Mouse (Mus musculus): ENCODE data around the gene Etv3. TPM values are rescaled to one million over a fixed set of nuclear protein-coding genes. Genes with fewer than 3 reads are reported as not detected.
A peak's percentile ranks its signal among the peaks of the same experiment; 100 is the strongest.

Etv3 gene
- polyA plus RNA-seq, 1 experiment from 2014 or later, result 11.5 TPM

- 40% methylated on average over 8 of the region's 8 CpGs for WGBS
- no peak overlapping the region for H3K4me2 ChIP-seq (ENCODE audit: low read depth, low read length)
- no peak overlapping the region for H3K9ac ChIP-seq (ENCODE audit: low read length)
- no peak for ATAC-seq (replicated peaks; ENCODE audit: extremely low read depth, insufficient read depth, low FRiP score)
- H3K36me3 ChIP-seq (ENCODE audit: control insufficient read depth, insufficient read depth), result no peaks in the 10 kb centered on the region
- no peaks in the 10 kb centered on the region for H3K9me3 ChIP-seq (replicated peaks; ENCODE audit: control insufficient read depth, low read length)
- no peaks in the 10 kb centered on the region for H3K4me1 ChIP-seq (ENCODE audit: control insufficient read depth, insufficient read depth, low read length)
- H3K4me3 ChIP-seq (ENCODE audit: low read length), result no peak overlapping the region
- H3K27ac ChIP-seq (ENCODE audit: low read length), result no peak overlapping the region
- 0 out of 2 replicates have a peak, but pooled peaks cover 3% of the 10 kb centered on the region for H3K27me3 ChIP-seq (ENCODE audit: control insufficient read depth, insufficient read depth, low read length)
Measured at GRCm38 (mm10) chr3:87501151-87501550, 24.1 kb upstream of the Etv3 start.

GRCm38 (mm10) chr3:87502771-87503170, 22.4 kb upstream of the Etv3 start:
- H3K4me1 ChIP-seq (ENCODE audit: control insufficient read depth, insufficient read depth, low read length), result no peaks in the 10 kb centered on the region
- no peak for ATAC-seq (replicated peaks; ENCODE audit: extremely low read depth, insufficient read depth, low FRiP score)
- H3K9ac ChIP-seq (ENCODE audit: low read length), result no peak overlapping the region
- no peaks in the 10 kb centered on the region for H3K9me3 ChIP-seq (replicated peaks; ENCODE audit: control insufficient read depth, low read length)
- H3K36me3 ChIP-seq (ENCODE audit: control insufficient read depth, insufficient read depth), result no peaks in the 10 kb centered on the region
- H3K4me2 ChIP-seq (ENCODE audit: low read depth, low read length), result no peak overlapping the region
- 0 out of 2 replicates have a peak, but pooled peaks cover 3% of the 10 kb centered on the region for H3K27me3 ChIP-seq (ENCODE audit: control insufficient read depth, insufficient read depth, low read length)
- H3K4me3 ChIP-seq (ENCODE audit: low read length), result no peak overlapping the region
- no peak overlapping the region for H3K27ac ChIP-seq (ENCODE audit: low read length)
- WGBS, result 87% methylated on average over 6 of the region's 6 CpGs

DNA sequence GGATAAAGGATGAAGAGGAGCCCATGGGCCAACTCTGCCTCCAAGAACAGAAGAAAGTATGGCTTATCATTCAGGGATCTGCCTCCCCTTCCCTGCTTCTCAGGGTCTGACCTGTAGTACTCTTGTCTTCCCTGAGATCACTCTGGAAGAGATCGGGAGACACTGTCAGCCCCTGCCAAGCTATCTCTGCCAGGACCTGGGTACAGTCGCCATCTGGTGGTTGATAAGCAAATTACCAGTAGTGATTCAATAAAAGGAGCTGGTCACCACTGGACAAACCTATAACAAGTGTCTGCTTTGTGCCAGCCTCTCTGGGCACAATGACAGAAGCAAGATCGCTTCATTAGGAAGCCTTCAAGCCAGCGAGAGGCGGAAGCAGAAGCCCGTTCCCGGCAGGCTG, 20.9 kb upstream of the Etv3 start:
- Histone ChIP-seq H3K27ac (ENCODE audit: low read length) (no peak overlapping the region), H3K4me2 (ENCODE audit: low read depth, low read length) (no peak overlapping the region), H3K27me3 (ENCODE audit: control insufficient read depth, insufficient read depth, low read length) (0 out of 2 replicates have a peak, but pooled peaks cover 3% of the 10 kb centered on the region), H3K9ac (ENCODE audit: low read length) (no peak overlapping the region), H3K9me3 (replicated peaks; ENCODE audit: control insufficient read depth, low read length) (no peaks in the 10 kb centered on the region), H3K4me3 (ENCODE audit: low read length) (no peak overlapping the region), H3K4me1 (ENCODE audit: control insufficient read depth, insufficient read depth, low read length) (peaks cover 10% of the 10 kb centered on the region), H3K36me3 (ENCODE audit: control insufficient read depth, insufficient read depth) (no peaks in the 10 kb centered on the region)
- no peak for ATAC-seq (replicated peaks; ENCODE audit: extremely low read depth, insufficient read depth, low FRiP score)
- 25% methylated on average over 7 of the region's 7 CpGs for WGBS

DNA sequence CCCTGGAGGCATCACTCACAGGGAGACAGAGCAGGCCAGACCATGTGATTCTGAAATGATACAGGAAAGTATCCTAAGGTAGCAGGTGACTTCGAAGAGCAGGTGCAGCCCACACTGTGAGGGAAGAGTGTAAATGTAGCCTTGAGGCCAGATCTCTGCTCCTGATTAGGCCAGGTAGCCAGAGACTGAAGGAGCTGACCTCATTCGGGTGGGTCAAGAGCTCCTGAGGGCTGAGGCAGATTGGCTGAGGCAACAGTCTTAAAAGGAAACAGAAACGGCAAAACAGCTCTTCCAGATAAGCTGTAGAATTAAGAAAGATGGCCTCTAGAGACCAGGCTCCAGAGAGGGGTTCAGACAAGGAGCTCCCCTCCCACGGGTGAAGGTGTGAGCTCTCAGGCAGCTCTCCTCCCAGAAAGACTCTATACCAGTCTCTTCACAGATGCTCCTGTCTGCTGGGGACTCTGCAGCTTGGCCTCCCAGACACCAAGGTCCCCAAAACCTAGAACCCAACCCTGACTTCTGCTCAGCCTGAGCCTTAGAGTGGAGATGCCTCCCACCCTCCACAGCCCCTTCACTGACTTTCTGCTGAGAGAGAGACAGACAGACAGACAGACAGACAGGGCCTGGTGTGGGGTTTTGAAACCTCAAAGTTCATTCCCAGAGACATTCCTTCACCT, 20.3 kb upstream of the Etv3 start:
- peaks cover 4% of the 10 kb centered on the region; the same call in 1 of the 2 replicates for H3K27me3 ChIP-seq (ENCODE audit: control insufficient read depth, insufficient read depth, low read length)
- no peaks in the 10 kb centered on the region for H3K36me3 ChIP-seq (ENCODE audit: control insufficient read depth, insufficient read depth)
- H3K4me3 ChIP-seq (ENCODE audit: low read length), result no peak overlapping the region
- WGBS, result 43% methylated on average over 4 of the region's 4 CpGs
- peaks cover 14% of the 10 kb centered on the region for H3K4me1 ChIP-seq (ENCODE audit: control insufficient read depth, insufficient read depth, low read length)
- H3K4me2 ChIP-seq (ENCODE audit: low read depth, low read length), result no peak overlapping the region
- no peak overlapping the region for H3K9ac ChIP-seq (ENCODE audit: low read length)
- no peaks in the 10 kb centered on the region for H3K9me3 ChIP-seq (replicated peaks; ENCODE audit: control insufficient read depth, low read length)
- no peak for ATAC-seq (replicated peaks; ENCODE audit: extremely low read depth, insufficient read depth, low FRiP score)
- H3K27ac ChIP-seq (ENCODE audit: low read length), result no peak overlapping the region

GRCm38 (mm10) chr3:87506456-87507416, 18.5 kb upstream of the Etv3 start:
- Histone ChIP-seq H3K9me3 (replicated peaks; ENCODE audit: control insufficient read depth, low read length) (no peaks in the 10 kb centered on the region), H3K27me3 (ENCODE audit: control insufficient read depth, insufficient read depth, low read length) (peaks cover 7% of the 10 kb centered on the region; the same call in 1 of the 2 replicates), H3K27ac (ENCODE audit: low read length) (no peak overlapping the region), H3K4me3 (ENCODE audit: low read length) (no peak overlapping the region), H3K9ac (ENCODE audit: low read length) (no peak overlapping the region), H3K4me2 (ENCODE audit: low read depth, low read length) (no peak overlapping the region), H3K36me3 (ENCODE audit: control insufficient read depth, insufficient read depth) (no peaks in the 10 kb centered on the region), H3K4me1 (ENCODE audit: control insufficient read depth, insufficient read depth, low read length) (peaks cover 14% of the 10 kb centered on the region)
- no peak for ATAC-seq (replicated peaks; ENCODE audit: extremely low read depth, insufficient read depth, low FRiP score)
- WGBS, result 61% methylated on average over 12 of the region's 12 CpGs

DNA sequence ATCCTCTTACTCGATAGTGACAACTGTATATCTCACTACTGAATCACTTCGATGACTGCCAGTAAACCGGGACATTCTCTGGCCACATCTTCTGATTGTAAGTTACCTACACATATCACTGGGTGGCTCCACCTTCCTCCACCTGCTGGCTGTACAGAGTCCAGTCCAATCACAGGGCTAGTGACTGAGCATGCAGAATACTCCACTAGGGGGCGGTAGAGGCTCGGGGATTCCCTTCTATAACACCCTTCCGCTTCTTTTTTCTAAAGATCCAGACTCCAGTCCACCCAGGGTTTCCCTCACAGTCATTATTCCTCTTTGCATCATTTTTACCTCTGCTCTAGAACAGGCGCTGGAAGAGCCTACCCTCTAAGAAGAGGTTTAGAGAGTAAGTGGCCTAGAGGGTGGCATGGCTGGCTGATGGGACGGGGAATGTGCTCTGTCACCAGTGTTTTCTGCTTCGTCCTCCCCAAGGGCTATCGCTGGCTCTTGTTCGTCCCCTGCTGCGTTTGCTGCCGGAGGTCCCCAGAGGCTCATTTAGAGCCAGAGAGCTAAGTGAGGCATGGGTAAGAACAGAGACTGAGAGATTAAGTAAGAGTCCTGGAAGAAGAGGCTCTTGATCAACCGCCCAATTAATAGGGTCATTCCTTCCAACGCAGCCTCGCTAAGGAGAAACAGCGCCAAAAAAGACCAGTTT, 16.9 kb upstream of the Etv3 start:
- peak overlapping the region; percentile 26 for H3K4me3 ChIP-seq (ENCODE audit: low read length)
- peak; percentile 62 for ATAC-seq (replicated peaks; ENCODE audit: extremely low read depth, insufficient read depth, low FRiP score)
- peaks cover 3% of the 10 kb centered on the region; the same call in 1 of the 2 replicates for H3K27me3 ChIP-seq (ENCODE audit: control insufficient read depth, insufficient read depth, low read length)
- 25% methylated on average over 17 of the region's 17 CpGs for WGBS
- no peaks in the 10 kb centered on the region for H3K36me3 ChIP-seq (ENCODE audit: control insufficient read depth, insufficient read depth)
- H3K9me3 ChIP-seq (replicated peaks; ENCODE audit: control insufficient read depth, low read length), result no peaks in the 10 kb centered on the region
- peak overlapping the region; percentile 53 for H3K4me2 ChIP-seq (ENCODE audit: low read depth, low read length)
- H3K27ac ChIP-seq (ENCODE audit: low read length), result peak overlapping the region; percentile 5; the same call in 1 of the 2 replicates
- peak overlapping the region; percentile 49 for H3K9ac ChIP-seq (ENCODE audit: low read length)
- H3K4me1 ChIP-seq (ENCODE audit: control insufficient read depth, insufficient read depth, low read length), result peaks cover 28% of the 10 kb centered on the region

GRCm38 (mm10) chr3:87509061-87509460, 16.1 kb upstream of the Etv3 start:
- Histone ChIP-seq H3K9ac (ENCODE audit: low read length) (no peak overlapping the region), H3K4me2 (ENCODE audit: low read depth, low read length) (no peak overlapping the region), H3K9me3 (replicated peaks; ENCODE audit: control insufficient read depth, low read length) (no peaks in the 10 kb centered on the region), H3K4me1 (ENCODE audit: control insufficient read depth, insufficient read depth, low read length) (peaks cover 28% of the 10 kb centered on the region), H3K27me3 (ENCODE audit: control insufficient read depth, insufficient read depth, low read length) (peaks cover 3% of the 10 kb centered on the region; the same call in 1 of the 2 replicates), H3K4me3 (ENCODE audit: low read length) (no peak overlapping the region), H3K36me3 (ENCODE audit: control insufficient read depth, insufficient read depth) (no peaks in the 10 kb centered on the region), H3K27ac (ENCODE audit: low read length) (no peak overlapping the region)
- WGBS, result 21% methylated on average over 4 of the region's 4 CpGs
- peak; percentile 53 for ATAC-seq (replicated peaks; ENCODE audit: extremely low read depth, insufficient read depth, low FRiP score)

GRCm38 (mm10) chr3:87510832-87511231, 14.4 kb upstream of the Etv3 start:
- Histone ChIP-seq H3K4me2 (ENCODE audit: low read depth, low read length) (no peak overlapping the region), H3K4me3 (ENCODE audit: low read length) (no peak overlapping the region), H3K9ac (ENCODE audit: low read length) (no peak overlapping the region), H3K27ac (ENCODE audit: low read length) (no peak overlapping the region), H3K27me3 (ENCODE audit: control insufficient read depth, insufficient read depth, low read length) (peaks cover 3% of the 10 kb centered on the region; the same call in 1 of the 2 replicates), H3K9me3 (replicated peaks; ENCODE audit: control insufficient read depth, low read length) (no peaks in the 10 kb centered on the region), H3K36me3 (ENCODE audit: control insufficient read depth, insufficient read depth) (no peaks in the 10 kb centered on the region), H3K4me1 (ENCODE audit: control insufficient read depth, insufficient read depth, low read length) (peaks cover 34% of the 10 kb centered on the region)
- WGBS, result 93% methylated on average over 9 of the region's 9 CpGs
- no peak for ATAC-seq (replicated peaks; ENCODE audit: extremely low read depth, insufficient read depth, low FRiP score)
